Mouse (Mus musculus): Measurements from ENCODE around the gene Helz. TPM values are rescaled to one million over a fixed set of nuclear protein-coding genes. Genes with fewer than 3 reads are reported as not detected.

Gene Helz
- polyA plus RNA-seq, 1 experiment from 2014 or later, result 27.4 TPM

- ATAC-seq (replicated peaks; ENCODE audit: low FRiP score) (no peak), DNase-seq (ENCODE audit: low spot score) (no peak)
- no peaks in the 10 kb centered on the region for H3K36me3 ChIP-seq (ENCODE audit: control insufficient read depth, insufficient read depth, low read length)
- H3K27ac ChIP-seq (ENCODE audit: low read depth, low read length), result no peak overlapping the region
- H3K9me3 ChIP-seq (ENCODE audit: control insufficient read depth, low read length), result no peaks in the 10 kb centered on the region
- H3K9ac ChIP-seq (ENCODE audit: low read length), result no peak overlapping the region
- H3K27me3 ChIP-seq (ENCODE audit: control insufficient read depth, insufficient read depth, low read length), result no peaks in the 10 kb centered on the region
- H3K4me3 ChIP-seq (ENCODE audit: low read depth, low read length), result no peak overlapping the region
- H3K4me1 ChIP-seq (replicated peaks; ENCODE audit: control insufficient read depth, insufficient read depth, low read length), result no peaks in the 10 kb centered on the region
- H3K4me2 ChIP-seq (ENCODE audit: low read depth, low read length, severe bottlenecking), result no peak overlapping the region
- WGBS, result 82% methylated on average over 3 of the region's 3 CpGs
Observed at GRCm38 (mm10) chr11:107743100-107743499, 195.4 kb downstream of the Helz start.

Small RNA genes within 50 kb of the gene (microRNA-seq; reads per million reads assigned to microRNA genes)
- gene Mir6932 (ENCODE audit: insufficient number of aligned reads), result not detected

Other genes starting within 250 kb of the Helz start
- 34.2 and 35.7 TPM in 2 replicates for gene Pitpnc1, start 77.2 kb upstream of the Helz start, polyA plus RNA-seq (2014; fragmentation: Nextera tagmentation; extraction: Ambion mirVana)
- 213 and 218 TPM in 2 replicates for gene Psmd12, start 68.4 kb upstream of the Helz start, polyA plus RNA-seq (2014; fragmentation: Nextera tagmentation; extraction: Ambion mirVana)
- 0.21 TPM in 1 of 2 replicates, not detected in the other for gene Cacng1, start 168.6 kb downstream of the Helz start, polyA plus RNA-seq (2014; fragmentation: Nextera tagmentation; extraction: Ambion mirVana)
- 19.1 and 25.1 TPM in 2 replicates for gene Cacng4, start 246.6 kb downstream of the Helz start, polyA plus RNA-seq (2014; fragmentation: Nextera tagmentation; extraction: Ambion mirVana)

Measured in forebrain, embryonic 11.5 days (tissue).